Mouse (Mus musculus): ENCODE data around the gene Gm11562.
"Not testable (repeated sequence)": the region's sequence is repeated elsewhere in the genome, so short reads cannot be mapped to it uniquely, and the experiment has no call there.

Gm11562 gene

GRCm38 (mm10) chr11:99620335-99620734, at the start of gene Gm11562:
Gene Gm11562 (minus strand): TSS chr11:99620435.
- no peak for DNase-seq (ENCODE audit: low spot score)

- DNase-seq (ENCODE audit: low spot score): no peak
Observed at GRCm38 (mm10) chr11:99665860-99666259, 45.6 kb upstream of the Gm11562 start, which contains the start of gene Krtap4-6. Gene Krtap4-6 (minus strand): TSS chr11:99665960.

GRCm38 (mm10) chr11:99662802-99663201, 42.6 kb upstream of the Gm11562 start:
- no peak for DNase-seq (ENCODE audit: low spot score)

- DNase-seq (ENCODE audit: low spot score): no peak
Observed at GRCm38 (mm10) chr11:99659256-99659655, 39.0 kb upstream of the Gm11562 start.

GRCm38 (mm10) chr11:99658467-99659010, 38.3 kb upstream of the Gm11562 start, which contains the start of gene Gm11563:
Gene Gm11563 (minus strand): TSS chr11:99658960.
- DNase-seq (ENCODE audit: low spot score): not testable (repeated sequence)

- DNase-seq (ENCODE audit: low spot score): no peak
Observed at GRCm38 (mm10) chr11:99657051-99657450, 36.8 kb upstream of the Gm11562 start.

GRCm38 (mm10) chr11:99650136-99650535, 29.9 kb upstream of the Gm11562 start, which contains the start of gene Gm11555:
Gene Gm11555 (minus strand): TSS chr11:99650236.
- DNase-seq (ENCODE audit: low spot score): no peak

GRCm38 (mm10) chr11:99646444-99646843, 26.2 kb upstream of the Gm11562 start:
- DNase-seq (ENCODE audit: low spot score): no peak

GRCm38 (mm10) chr11:99644351-99644750, 24.1 kb upstream of the Gm11562 start:
- DNase-seq (ENCODE audit: low spot score): no peak

- not testable (repeated sequence) for DNase-seq (ENCODE audit: low spot score)
Observed at GRCm38 (mm10) chr11:99643635-99644139, 23.5 kb upstream of the Gm11562 start, which contains the start of gene Krtap4-7. Gene Krtap4-7 (minus strand): TSS chr11:99644089.

GRCm38 (mm10) chr11:99640926-99641325, 20.7 kb upstream of the Gm11562 start:
- DNase-seq (ENCODE audit: low spot score): no peak

GRCm38 (mm10) chr11:99637086-99637485, 16.9 kb upstream of the Gm11562 start:
- DNase-seq (ENCODE audit: low spot score): no peak

- DNase-seq (ENCODE audit: low spot score): no peak
Observed at GRCm38 (mm10) chr11:99634653-99635134, 14.5 kb upstream of the Gm11562 start, which contains the start of gene Krtap4-2. Gene Krtap4-2 (minus strand): TSS chr11:99635084.

- DNase-seq (ENCODE audit: low spot score): no peak
Observed at GRCm38 (mm10) chr11:99633293-99633692, 13.1 kb upstream of the Gm11562 start.

- no peak for DNase-seq (ENCODE audit: low spot score)
Observed at GRCm38 (mm10) chr11:99630890-99631289, 10.7 kb upstream of the Gm11562 start.

GRCm38 (mm10) chr11:99628138-99628537, 7.9 kb upstream of the Gm11562 start, which contains the start of gene Krtap4-1:
Gene Krtap4-1 (minus strand): TSS chr11:99628238.
- no peak for DNase-seq (ENCODE audit: low spot score)

- no peak for DNase-seq (ENCODE audit: low spot score)
Observed at GRCm38 (mm10) chr11:99614796-99615363, 5.4 kb downstream of the Gm11562 start, which contains the start of gene Krtap2-4. Gene Krtap2-4 (minus strand): TSS chr11:99614846.

GRCm38 (mm10) chr11:99610089-99610488, 10.1 kb downstream of the Gm11562 start, which contains the start of gene Gm11937:
Gene Gm11937 (minus strand): TSS chr11:99610189.
- DNase-seq (ENCODE audit: low spot score): not testable (repeated sequence)

GRCm38 (mm10) chr11:99609126-99609525, 11.1 kb downstream of the Gm11562 start:
- no peak for DNase-seq (ENCODE audit: low spot score)

GRCm38 (mm10) chr11:99603208-99603607, 17.0 kb downstream of the Gm11562 start, which contains the start of gene Gm11938:
Gene Gm11938 (minus strand): TSS chr11:99603308.
- not testable (repeated sequence) for DNase-seq (ENCODE audit: low spot score)

GRCm38 (mm10) chr11:99597742-99598141, 22.5 kb downstream of the Gm11562 start, which contains the start of gene Krtap9-3:
Gene Krtap9-3 (minus strand): TSS chr11:99598105.
- DNase-seq (ENCODE audit: low spot score): not testable (repeated sequence)

- no peak for DNase-seq (ENCODE audit: low spot score)
Observed at GRCm38 (mm10) chr11:99590981-99591380, 29.3 kb downstream of the Gm11562 start, which contains the start of gene Krtap1-3. Gene Krtap1-3 (minus strand): TSS chr11:99591339.

- no peak for DNase-seq (ENCODE audit: low spot score)
Observed at GRCm38 (mm10) chr11:99585096-99585495, 35.1 kb downstream of the Gm11562 start.

Measured in ovary, postnatal 36 days (tissue).